Mouse (Mus musculus): ENCODE measurements around the gene Slc25a21.
A peak's percentile ranks its signal among the peaks of the same experiment; 100 is the strongest.

The Slc25a21 gene

DNA sequence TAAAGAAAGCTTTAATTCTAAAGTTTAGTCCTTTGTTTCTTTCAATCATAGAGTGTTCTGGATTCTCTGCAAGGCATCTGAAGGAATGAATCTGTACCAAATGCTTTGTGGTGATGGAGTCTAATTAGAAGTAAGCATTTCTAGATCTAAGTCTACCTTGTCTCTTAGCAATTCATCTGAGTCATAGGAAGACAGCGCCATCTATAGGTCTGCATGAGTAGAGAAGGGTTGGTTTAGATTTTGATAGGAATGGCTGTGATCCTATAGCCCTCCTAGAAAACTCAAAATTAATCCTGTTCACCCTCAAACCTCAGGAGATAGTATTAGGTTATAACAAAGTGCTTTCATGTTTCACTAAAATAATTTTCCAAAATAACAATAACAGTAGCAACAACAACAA is 11.8 kb downstream of the Slc25a21 start:
- DNase-seq (ENCODE audit: extremely low read depth, low read depth) = no peak

DNA sequence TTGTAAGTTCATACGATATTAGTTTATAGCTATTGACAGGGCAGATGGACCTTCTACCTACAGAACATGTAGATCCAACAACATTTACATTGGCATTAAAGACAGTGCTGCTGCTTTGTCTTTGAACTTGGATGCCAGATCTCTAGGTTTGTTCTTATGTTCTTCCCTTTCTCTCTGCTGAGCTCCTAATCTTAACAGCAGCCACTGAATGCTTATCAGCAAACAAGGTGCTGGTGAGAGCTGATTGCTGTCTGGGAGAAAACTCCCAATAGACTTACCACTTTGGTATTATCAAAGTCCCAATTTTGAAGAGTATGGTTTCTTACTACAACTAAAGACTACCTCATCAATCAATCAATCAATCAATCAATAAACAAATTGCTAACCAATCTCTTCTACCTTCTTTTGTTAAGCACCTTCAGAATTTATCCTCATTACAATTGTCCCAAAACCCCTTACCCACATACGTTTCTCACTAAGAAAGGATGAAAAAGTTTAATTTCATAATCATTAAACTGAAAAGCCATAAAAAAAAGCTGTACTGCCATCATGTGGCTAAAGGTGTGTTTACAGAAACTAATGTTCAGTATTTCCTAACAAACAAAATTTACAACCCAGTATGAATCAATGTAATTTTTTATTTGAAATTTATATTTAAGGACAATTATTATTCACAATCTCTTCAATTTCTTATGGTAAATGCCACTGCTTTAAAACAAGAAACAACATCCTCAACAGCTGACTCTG is 12.7 kb downstream of the Slc25a21 start:
- no peak for DNase-seq (ENCODE audit: extremely low read depth, low read depth)

DNA sequence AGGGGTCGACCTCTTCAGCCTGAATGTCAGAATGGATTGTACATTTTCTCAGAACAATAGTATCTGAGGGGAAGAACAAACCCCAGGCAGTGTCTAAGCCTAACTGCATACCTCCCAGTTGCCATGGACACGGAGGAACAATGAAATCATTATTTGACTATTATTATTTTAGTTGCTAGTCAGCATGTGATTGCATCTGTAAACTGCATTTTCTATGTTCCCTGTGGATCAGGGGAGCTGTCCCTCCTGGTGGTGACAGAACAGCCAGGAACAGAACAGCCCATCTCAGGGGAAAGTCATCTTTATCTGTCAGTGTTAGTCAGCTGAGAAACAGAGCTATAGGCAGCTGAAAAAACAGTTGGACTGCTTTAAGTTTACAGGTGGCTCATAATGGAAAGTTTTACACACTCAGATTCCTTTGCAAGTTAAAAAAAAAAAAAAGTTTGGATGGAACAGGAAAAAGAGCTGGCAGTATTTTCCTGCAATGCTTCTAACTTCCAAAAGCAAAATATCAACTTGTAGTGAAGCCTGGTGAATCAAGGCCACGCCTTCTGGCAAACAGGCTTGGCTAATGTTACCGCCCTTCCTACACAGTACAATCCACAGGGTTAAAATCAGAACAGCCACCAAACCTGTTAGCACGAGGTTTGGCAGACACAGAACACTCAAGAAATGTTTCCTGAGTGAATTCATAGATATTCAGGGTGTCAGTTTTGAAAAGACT is 17.6 kb downstream of the Slc25a21 start:
- no peak for DNase-seq (ENCODE audit: extremely low read depth, low read depth)

DNA sequence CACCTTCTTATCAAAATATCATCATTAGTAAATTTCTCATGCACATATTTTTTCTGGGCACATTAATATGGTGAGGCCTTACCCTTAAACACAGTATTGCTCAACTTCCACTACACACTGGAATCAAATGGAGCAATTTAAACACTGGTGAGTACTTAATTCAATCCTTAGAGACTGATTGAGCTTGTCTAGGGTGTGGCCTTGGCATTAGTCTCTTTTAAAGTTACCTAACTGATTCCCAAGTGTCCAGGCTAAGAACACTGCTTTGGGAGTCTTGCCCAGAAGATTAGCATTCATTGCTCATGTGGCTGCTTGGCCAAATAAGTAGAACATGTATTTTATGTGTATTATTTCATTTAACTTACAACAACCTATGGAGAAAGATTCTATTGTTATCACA is 18.5 kb downstream of the Slc25a21 start:
- no peak for DNase-seq (ENCODE audit: extremely low read depth, low read depth)

DNA sequence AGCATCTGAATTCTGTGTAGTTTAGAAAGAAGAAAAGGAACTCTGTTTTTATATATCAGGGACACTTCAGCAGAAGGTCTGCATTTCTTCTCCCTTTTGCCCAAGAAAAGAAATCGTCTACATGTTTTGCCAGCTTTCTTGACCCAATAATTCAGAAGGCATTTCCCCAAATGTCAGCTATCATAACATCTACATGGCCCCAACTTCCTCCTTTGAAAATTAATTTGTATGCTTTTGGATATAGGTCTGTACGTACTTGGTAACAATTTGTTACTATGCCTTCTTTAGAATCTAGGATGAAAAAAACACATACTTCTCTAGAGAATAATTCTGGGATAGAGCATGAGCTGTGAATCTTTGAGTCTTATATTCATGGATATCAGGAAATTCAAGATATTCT is 34.0 kb downstream of the Slc25a21 start:
- DNase-seq (ENCODE audit: extremely low read depth, low read depth) = peak; percentile 22

DNA sequence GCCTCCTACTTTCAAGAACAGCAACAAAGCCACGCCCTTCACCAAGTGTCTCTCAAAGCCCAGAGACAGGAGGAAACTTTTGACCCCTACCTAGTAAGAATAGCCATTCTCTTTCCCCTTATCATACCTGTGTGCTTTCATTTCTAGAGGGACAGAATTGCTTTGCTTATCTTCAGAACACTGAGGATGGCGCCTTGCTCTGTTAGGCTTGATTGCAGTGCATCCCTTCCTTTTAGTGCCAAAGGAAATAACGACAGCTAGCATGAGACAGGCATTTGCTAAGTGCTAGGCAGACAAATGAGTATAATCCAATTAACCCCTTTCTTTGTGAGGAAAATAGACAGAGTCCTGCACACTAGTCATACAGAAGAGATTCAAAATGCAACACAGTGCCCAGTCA is 34.4 kb downstream of the Slc25a21 start:
- no peak for DNase-seq (ENCODE audit: extremely low read depth, low read depth)

DNA sequence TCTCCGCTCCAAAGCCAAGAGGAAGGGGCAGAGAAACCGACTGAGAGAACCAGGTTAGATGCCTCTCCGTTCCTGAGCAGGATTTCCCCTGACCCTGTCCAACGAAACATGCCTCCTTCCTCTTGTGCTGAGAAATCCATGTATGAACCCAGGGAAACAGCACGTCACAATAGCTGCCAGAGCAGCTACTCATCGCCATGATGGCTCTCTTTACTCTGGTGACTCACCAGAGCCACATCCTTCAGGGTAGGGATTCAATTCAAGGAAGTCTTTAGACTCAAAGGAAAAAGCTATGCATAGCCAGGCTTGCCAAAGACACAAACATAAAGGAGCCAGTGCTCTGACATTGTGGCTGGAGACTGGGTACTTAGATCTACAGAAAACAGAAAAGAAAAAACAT is 37.4 kb downstream of the Slc25a21 start:
- DNase-seq (ENCODE audit: extremely low read depth, low read depth) = no peak

DNA sequence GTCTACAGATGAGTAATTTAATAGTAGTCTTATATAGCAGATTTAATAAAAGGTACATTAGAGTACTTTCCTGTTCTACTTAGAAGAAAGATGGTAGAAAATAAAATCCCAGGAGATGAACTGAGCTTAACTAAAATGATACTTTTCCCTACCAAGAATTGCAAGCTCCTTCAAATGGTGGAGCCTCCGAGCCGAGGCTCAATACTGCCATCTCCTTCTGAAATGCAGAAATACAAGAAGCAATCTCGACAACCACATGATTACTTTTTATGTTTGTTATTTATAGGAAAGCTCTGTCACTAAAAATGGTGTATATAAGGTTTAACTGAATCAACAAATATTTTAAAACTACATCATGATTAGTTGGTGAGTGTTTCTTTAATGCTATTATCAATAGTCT is 39.0 kb downstream of the Slc25a21 start:
- DNase-seq (ENCODE audit: extremely low read depth, low read depth) = no peak

DNA sequence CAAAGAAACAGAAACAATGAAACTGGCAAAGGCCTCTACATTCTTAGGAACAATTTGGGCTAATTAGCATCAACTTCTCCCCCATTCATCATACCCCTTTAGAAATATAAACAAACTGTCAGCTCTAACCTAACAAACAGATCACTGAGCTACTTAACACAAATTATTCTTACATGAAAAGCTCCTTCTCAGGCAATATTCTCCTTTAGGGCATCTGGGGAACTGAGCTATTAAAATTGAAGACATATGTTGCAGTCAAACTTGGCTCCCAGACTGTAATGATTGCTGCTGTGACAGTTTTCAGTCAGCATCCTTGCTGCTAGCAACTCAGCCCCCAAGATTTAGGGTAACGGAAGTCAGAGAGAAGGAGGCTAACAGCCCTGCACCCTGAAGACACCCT is 58.3 kb downstream of the Slc25a21 start:
- no peak for DNase-seq (ENCODE audit: extremely low read depth, low read depth)

DNA sequence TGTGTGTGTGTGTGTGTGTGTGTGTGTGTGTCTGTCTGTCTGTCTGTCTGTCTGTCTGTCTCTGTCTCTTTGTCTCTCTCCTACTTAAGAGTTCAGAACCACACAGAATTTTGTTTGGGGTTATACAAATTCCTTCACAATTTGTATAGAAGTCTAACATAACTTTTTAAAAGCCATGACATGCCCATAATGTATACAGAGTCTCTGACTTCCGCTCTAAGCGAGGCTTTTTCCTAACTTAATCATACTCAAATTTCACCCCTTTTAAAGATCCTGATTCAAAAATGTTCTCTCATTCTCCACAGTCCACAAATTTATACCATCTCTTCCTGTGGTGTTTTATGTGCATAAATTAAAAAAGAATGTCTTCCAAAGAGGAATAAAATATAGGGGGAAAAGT is 59.5 kb downstream of the Slc25a21 start:
- no peak for DNase-seq (ENCODE audit: extremely low read depth, low read depth)

DNA sequence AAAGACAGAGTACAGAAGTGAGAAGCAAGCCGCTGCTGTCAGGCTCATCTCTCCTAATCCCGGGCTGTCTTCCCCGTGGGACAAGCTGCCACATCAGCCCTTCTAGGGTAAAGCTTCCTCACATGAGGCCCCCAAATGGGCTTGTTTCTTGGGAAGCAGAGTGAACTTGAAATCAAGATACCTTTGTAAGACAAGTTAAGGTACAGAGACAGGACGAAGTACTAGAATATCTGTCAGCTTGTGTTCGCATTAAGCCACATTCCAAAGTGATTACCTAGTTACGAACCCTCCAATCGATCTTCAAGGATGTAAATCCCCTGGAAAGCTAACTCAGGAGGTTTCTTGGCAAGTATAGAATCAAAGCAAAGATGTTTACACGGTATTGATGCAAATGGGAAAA is 78.7 kb downstream of the Slc25a21 start:
- no peak for DNase-seq (ENCODE audit: extremely low read depth, low read depth)

DNA sequence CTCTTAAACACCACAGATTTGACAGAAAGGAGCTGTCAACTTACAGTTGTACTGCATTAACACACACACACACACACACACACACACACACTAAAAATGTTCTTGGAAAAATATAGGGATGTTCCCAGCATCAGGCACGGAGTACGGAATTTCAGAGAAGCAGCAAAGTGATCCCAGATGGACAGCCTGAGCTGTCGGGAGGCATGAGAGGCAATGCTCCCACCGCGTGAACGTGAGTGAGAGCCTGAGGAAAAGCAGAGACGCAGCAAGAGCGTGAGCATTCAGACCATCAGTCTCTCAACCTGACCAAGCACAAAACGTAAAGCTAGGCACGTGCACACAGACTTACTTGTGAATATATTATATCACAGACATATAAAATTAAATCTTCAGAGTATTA is 81.8 kb downstream of the Slc25a21 start:
- DNase-seq (ENCODE audit: extremely low read depth, low read depth) = no peak

DNA sequence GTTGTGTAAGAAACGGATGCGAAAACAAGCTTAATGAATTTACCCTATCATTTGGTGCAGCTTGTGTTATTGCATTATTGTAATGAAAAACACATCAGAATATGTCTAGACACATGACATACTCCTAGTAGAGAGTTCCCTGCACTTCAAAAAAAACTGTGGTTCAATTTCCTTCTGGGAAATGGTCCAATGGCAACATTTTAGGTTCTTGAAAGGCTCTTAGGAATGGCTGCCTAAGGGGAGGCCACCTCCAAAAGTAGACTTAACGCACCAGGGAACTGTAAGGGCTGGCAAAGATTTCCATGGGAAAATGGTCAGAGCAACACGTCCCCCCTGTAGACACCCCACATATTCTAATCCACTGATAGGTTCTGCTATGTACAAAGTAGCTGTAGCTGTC is 87.9 kb downstream of the Slc25a21 start:
- no peak for DNase-seq (ENCODE audit: extremely low read depth, low read depth)

DNA sequence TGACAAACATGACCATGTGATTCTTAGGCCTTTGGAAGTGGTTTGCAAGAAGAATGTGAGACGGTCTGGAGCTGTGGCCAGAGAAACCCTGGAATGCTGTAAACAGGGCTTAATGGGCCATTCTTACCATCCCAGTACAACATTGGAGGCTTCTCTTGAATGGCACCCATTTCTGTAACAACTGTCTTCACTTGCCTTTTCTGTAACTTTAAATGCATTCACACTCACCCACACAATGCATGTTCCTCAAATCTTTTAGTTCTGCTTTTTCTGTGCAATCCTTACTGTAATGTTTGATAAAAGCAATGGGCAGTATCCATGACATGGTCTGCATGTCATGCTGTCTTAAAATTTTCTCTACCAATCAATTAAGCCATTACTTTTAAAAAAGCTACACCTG is 95.0 kb downstream of the Slc25a21 start:
- DNase-seq (ENCODE audit: extremely low read depth, low read depth) = peak; percentile 44

DNA sequence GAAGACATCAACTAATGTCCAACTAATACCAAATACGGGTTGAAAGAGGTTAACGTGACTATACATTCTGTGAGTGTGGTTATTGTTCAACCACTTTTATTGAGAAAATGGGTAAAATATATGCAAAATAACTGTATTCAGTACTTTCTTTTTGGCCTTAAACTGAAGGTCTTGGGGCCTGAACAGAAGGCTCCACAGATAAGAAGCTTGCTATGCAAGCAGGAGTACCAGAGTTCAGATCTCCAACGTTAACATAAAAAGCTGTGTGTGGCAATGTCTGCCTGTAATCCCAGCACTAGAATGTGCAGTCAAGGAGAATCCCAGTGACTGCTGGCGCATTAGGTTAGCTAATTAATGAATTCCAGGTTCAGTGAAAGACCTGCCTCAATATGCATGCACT is 96.7 kb downstream of the Slc25a21 start:
- DNase-seq (ENCODE audit: extremely low read depth, low read depth) = no peak

DNA sequence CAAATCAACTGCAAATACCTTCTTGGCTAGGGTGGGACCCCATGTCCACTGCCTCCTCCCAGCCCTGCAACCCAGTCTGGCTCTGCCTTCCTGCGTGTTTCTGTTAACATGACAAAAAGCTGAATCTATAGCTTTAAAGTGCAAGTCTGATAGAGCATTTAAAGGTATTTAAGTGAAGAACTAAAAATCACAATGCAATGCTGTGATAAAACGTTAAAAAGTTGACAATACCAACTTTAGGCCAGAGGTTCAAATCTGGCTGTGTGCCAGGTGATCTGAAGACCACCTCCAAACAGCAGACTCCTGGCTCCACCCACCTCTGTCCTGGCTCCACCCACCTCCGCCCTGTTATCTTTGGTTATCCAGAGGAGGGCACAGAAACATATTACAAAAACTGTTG is 98.2 kb downstream of the Slc25a21 start:
- no peak for DNase-seq (ENCODE audit: extremely low read depth, low read depth)

DNA sequence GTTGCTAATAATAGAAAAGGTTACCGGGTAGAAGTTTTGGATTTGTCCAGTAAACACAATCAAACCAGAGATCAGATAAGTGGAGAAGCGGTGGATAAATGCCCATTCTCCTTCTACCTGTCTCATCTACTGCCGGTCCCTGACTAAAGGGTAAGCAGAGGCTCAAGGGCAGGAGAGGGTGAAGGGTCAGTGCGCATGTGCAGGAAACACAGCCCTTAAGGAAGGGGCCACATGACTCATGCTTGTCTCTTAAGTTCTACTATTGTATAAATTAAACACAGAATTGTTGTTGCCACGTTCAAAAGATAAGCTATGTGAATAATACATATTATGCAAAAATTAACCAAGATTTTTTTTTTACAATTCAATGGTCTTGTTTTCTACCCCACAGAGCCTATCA is 98.9 kb downstream of the Slc25a21 start:
- DNase-seq (ENCODE audit: extremely low read depth, low read depth) = no peak

DNA sequence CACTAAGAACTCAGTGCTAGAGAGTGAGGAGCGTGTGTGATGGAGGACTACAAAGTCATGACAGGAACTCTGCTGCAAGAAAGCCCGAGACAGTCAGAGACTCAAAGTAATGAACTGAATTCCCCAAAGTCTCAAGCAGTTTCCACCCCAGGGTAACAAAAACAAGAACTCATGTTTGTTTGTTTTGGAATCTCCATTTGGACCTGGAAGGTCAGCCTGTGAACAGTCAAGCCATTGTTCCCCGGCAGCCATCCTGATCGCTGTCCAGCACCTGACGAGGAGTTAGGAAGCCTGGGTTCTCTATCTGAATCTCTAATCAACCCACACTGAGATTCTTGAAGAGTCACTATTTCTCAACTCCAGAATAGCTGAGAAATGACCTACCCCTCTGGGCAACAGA is 104.2 kb downstream of the Slc25a21 start:
- DNase-seq (ENCODE audit: extremely low read depth, low read depth) = no peak

DNA sequence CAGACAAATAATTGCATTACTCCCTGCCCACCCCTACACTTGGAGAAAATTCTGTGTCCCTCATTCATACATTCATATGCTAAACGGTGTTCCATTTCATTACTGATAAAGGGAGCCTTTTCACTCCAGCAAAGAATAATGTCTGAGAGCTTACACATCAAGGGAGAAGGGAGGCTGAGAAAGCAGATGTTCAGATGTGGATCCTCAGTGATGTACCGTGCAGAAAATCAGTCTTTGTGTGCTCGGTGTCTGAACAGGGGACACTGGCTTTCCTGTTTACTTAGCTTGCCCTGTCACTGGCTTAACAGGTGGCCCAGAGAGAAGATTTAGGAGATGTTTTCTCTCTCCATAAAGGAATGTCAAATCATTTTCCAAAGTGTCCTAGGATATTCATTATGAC is 112.8 kb downstream of the Slc25a21 start:
- DNase-seq (ENCODE audit: extremely low read depth, low read depth) = no peak

DNA sequence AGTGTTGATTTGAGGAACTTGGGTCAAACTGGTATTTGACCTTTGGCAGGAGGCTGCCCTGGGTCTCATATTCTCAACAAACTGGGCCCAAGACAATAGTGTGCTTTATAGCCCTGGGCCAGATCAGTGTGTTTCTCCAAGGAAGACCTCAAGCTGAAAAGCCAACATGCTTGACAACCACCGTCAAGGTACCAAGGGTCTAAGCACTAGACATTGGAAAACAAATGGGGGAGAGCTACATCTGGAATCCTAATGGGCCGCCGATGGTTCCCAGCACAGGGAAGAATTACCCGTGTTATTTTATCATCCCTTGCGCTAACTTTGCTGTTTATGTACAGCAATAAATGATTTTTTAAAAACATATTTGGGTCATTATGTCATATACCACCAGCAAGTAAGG is 113.7 kb downstream of the Slc25a21 start:
- DNase-seq (ENCODE audit: extremely low read depth, low read depth) = no peak

DNA sequence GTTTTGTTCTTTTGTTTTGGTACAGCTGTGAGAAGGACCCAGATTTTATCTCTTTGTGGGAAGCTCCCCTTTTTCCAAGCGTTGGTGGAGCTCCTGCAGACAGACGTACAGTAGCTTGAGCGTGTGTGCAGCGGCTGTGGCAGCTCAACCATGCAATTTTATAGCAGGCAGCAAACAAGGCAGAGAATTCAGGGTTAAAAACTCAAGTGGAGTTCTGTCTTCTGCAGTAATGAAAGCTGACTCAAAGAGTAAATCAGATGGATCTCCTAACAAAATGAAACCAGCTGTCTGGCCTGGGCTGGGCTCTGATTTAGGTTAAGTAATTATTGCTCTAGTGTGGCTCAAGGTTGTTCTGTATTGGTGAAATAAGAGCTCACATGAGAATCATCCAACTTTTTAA is 120.7 kb downstream of the Slc25a21 start:
- DNase-seq (ENCODE audit: extremely low read depth, low read depth) = no peak

DNA sequence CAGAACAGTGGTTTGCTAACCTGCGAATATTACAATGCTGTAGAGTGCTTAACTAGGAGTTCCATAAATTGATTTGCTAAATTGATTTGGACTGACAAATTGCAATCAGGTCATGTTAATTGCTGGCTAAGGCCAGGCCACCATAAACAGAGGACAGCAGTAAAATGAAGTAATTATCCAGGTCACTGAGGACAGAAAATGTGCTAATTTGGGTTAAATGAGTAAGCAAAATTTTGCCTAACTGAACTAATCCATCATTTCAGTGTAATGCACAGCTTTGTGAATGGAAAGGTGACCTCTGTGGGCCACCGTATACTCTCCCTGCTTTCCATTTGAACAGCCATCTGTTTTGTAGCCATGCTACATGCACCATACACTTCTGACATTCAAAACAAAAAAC is 124.7 kb downstream of the Slc25a21 start:
- DNase-seq (ENCODE audit: extremely low read depth, low read depth) = no peak

DNA sequence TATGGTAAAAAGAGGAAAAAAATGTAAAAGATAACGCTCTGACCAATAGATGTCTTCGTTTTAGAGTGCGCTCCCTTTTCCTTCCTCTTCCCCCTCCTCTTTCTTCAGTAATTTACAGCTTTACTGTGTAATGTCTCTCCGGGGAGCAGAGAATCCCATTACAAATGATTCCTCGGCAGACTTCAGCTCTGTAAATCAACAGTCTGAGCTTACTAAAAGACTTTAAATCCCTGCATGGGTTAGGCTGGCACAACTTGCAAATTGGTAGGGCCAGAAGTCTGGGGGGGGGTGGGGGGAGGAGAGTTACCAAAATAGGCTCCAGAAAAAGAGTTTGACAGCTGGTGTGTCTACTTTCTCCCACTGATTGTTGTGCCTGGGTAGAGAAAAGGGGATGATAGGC is 128.7 kb downstream of the Slc25a21 start:
- no peak for DNase-seq (ENCODE audit: extremely low read depth, low read depth)
